Mouse (Mus musculus): ENCODE data around the gene Cdipt.

Gene Cdipt

GRCm38 (mm10) chr7:127012845-127013244 lies 37.1 kb downstream of the Cdipt start:
- no peak for DNase-seq (ENCODE audit: low read depth, low spot score)

- DNase-seq (ENCODE audit: low read depth, low spot score) = no peak
These were observed 37.7 kb downstream of the Cdipt start for GRCm38 (mm10) chr7:127013385-127013784.

DNA sequence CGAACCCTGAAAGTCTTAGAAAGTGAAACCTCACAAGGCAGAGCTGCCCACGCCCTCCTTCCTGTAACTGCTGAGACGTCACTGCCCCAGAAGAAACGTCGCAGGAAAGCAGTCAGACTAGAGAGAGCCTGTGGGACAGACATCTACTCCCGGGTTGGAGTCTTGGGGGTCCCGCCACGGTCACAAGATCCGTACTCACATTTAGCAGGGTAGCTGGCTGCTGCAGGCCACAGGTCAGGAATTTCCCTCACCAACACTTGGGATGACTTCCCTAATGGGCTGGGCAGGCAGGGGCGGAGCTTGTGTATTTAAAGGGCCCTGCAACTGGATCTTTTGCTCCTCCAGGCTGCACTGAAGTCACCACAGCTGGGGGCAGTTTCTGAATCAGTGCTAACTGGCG lies 38.6 kb downstream of the Cdipt start, which contains the start of gene Mvp:
Mvp (minus strand) TSS at position 302 of the 400 bp plus-strand sequence.
- no peak for DNase-seq (ENCODE audit: low read depth, low spot score)

DNA sequence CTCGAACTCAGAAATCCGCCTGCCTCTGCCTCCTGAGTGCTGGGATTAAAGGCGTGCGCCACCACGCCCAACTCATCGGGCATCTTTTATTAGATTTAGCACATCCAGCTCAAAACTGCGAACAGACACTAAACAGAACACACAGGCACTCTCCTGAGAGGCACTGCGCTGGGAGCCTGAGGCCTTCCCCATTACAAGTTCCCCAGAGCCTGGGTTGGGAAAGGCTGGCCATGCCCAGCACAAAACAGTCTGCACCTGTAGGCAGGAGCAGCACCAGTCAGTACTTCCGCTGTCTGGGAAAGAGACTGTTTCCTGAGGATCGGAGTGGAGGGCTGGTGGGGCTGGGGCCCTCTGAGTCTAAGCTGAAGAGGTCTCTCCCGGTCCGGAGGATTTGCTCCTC lies 39.3 kb downstream of the Cdipt start:
- no peak for DNase-seq (ENCODE audit: low read depth, low spot score)

- no peak for DNase-seq (ENCODE audit: low read depth, low spot score)
These were observed 40.4 kb downstream of the Cdipt start for GRCm38 (mm10) chr7:127016081-127016480.

DNA sequence TGATC lies 40.6 kb downstream of the Cdipt start, which contains the start of gene Pagr1b:
Pagr1b (minus strand) TSS at position 4 of the 5 bp plus-strand sequence.
- no peak for DNase-seq (ENCODE audit: low read depth, low spot score)

DNA sequence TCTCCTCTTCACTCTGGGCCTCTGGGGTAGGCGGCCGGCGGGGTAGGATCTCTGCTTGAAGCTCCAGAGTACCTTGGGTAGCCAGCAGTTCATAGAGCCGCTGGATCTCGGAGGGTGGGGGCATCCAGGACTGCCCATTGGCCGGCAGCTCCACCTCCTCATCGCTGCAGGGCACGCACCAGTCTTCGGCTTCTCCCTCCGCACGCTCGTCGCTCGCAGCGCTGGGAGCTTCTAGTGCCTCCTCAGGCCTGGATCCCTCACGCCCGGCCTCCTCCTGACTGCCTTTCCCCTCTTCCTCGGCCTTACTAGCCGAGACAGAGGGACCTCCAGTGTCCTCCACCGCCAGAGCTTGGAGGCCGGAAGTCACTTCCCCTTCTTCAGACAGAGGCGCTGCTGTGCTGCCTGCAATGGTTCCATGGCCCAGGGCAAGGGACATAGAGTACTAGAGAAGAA lies 40.8 kb downstream of the Cdipt start:
- no peak for DNase-seq (ENCODE audit: low read depth, low spot score)

GRCm38 (mm10) chr7:127016971-127017949 lies 41.5 kb downstream of the Cdipt start, which contains the start of gene Pagr1a:
Gene Pagr1a (minus strand): TSS chr7:127017352.
- peak; percentile 100 for DNase-seq (ENCODE audit: low read depth, low spot score)

DNA sequence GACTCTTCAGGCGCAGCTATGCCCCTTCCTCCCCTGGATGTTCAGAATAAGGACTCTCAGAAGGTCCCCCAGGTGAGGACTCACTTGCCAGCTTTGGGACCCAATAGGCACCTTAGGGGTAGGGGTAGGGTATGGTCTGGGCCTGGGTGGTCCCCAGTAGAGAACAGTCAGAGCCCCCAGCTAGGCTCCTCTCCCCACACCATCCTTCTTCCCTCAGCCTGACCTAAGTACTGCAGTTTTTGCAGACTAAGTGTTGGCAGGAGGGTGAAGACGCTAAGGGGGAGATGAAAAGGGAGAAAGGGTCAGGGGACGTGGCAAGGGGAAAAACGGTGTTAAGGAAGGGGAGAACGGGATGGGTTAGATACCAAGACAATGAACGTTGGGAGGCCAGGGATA lies 42.2 kb downstream of the Cdipt start:
- DNase-seq (ENCODE audit: low read depth, low spot score) = no peak

GRCm38 (mm10) chr7:127018416-127019305 lies 42.9 kb downstream of the Cdipt start:
- DNase-seq (ENCODE audit: low read depth, low spot score) = no peak

GRCm38 (mm10) chr7:127019306-127019960 lies 43.7 kb downstream of the Cdipt start:
- DNase-seq (ENCODE audit: low read depth, low spot score) = no peak

- DNase-seq (ENCODE audit: low read depth, low spot score) = no peak
These were observed 44.3 kb downstream of the Cdipt start for GRCm38 (mm10) chr7:127020031-127020430.

DNA sequence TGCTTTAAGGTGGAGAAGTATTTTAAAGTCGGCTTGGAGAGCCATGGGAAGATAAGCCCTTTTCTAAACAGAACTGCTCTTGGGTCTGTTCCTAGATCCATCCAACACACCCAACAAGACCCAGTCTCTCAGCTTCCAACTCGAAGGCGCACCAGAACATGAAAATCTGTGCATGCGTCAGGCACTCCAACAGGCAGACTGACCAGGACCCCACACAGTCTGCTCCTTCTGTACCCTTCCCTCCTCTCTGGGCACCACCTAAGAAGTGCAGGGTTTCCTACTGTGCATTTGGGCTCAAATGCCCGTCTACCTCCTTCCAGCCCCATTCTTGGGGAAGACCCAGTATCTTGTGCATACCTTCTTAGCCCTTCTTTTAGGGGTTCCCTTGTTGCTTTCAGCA lies 44.8 kb downstream of the Cdipt start:
- DNase-seq (ENCODE audit: low read depth, low spot score) = no peak

GRCm38 (mm10) chr7:127020901-127021562 lies 45.3 kb downstream of the Cdipt start, which contains the start of the genes Gm42742 and Prrt2:
Gene Gm42742 (minus strand): TSS chr7:127021097.
Gene Prrt2 (minus strand): TSS chr7:127021211.
- peak; percentile 45 for DNase-seq (ENCODE audit: low read depth, low spot score)

- DNase-seq (ENCODE audit: low read depth, low spot score) = no peak
These were observed 46.1 kb downstream of the Cdipt start for GRCm38 (mm10) chr7:127021563-127022527.

GRCm38 (mm10) chr7:127022528-127023271 lies 47.0 kb downstream of the Cdipt start:
- DNase-seq (ENCODE audit: low read depth, low spot score) = no peak

- DNase-seq (ENCODE audit: low read depth, low spot score) = no peak
These were observed 47.6 kb downstream of the Cdipt start for GRCm38 (mm10) chr7:127023272-127023691.

DNA sequence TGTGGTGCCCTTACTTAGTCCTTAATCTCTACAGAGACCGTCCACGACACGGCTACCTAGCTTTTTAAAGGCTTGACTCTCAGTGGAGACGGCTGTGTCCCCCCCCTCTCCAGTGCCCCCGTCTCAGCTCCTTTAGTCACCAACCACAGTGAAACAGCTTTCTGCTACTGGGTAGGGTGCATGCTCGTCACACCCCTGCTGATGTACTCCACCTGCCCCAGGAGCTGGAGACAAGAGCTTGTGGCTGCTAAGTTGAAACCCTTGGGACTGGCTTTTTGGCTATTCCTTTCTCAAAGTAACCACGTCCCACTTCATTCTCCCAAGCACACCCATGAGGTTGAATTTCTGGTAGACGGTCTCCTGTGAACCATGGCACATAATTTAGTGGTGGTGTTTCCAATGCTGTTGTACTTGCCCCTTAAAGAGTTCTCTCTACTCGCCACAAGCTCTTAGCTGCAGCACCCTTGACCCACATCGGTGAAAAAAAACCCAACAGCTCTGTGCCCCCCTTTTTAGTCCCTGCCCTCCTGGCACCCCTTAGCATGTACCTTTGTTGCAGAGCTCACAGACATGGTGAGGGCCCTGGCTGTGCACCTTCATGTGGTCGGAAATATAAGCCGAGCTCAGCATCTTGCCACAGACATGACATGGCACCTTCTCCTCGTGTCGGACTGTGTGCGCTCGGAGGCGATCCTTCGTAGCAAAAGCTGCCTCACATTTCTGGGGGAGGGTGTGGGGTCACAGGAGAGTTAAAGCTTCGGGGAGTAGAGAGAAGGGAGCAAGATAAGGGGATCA lies 48.4 kb downstream of the Cdipt start:
- DNase-seq (ENCODE audit: low read depth, low spot score) = no peak
